Mouse (Mus musculus) stomach, embryonic 16.5 days (tissue): ENCODE measurements around the gene 1700001C19Rik. TPM values are rescaled to one million over a fixed set of nuclear protein-coding genes. Genes with fewer than 3 reads are reported as not detected.

Experiments used
- ATAC-seq: fragments of 200-750 bp; cut with Nextera tagmentation; 2 replicates; pipeline ENCODE4 v1.8.0; 2017; ENCODE audit warnings: moderate number of reproducible peaks, moderate TSS enrichment; ENCODE audit not compliant: insufficient read depth, low FRiP score
- H3K27ac ChIP-seq: fragments of 300-500 bp; sonication (generic); 2 replicates; pipeline ENCODE4 v1.5.1; 2014; ENCODE audit warnings: low read length
- H3K27me3 ChIP-seq: fragments of 300-500 bp; sonication (generic); 2 replicates; pipeline ENCODE4 v1.6.1; 2014; ENCODE audit warnings: low read length, control low read depth, mixed read lengths; ENCODE audit not compliant: control insufficient read depth, insufficient read depth
- H3K36me3 ChIP-seq: fragments of 300-500 bp; sonication (generic); 2 replicates; pipeline ENCODE4 v1.6.1; 2014; ENCODE audit warnings: low read length; ENCODE audit not compliant: control insufficient read depth, insufficient read depth
- H3K4me1 ChIP-seq: fragments of 300-500 bp; sonication (generic); 2 replicates; pipeline ENCODE4 v1.6.1; 2014; ENCODE audit warnings: low read length, control low read depth, mixed read lengths; ENCODE audit not compliant: control insufficient read depth, insufficient read depth
- H3K4me2 ChIP-seq: fragments of 300-500 bp; sonication (generic); 2 replicates; pipeline ENCODE4 v1.6.1; 2014; ENCODE audit warnings: low read depth, low read length, mixed read lengths
- H3K4me3 ChIP-seq: fragments of 300-500 bp; sonication (generic); replicated peaks from 2 replicates; pipeline ENCODE4 v1.5.1; 2014; ENCODE audit warnings: mild to moderate bottlenecking, low read length
- H3K9ac ChIP-seq: fragments of 300-500 bp; sonication (generic); 2 replicates; pipeline ENCODE4 v1.6.1; 2014; ENCODE audit warnings: low read length
- H3K9me3 ChIP-seq: fragments of 300-500 bp; sonication (generic); replicated peaks from 2 replicates; pipeline ENCODE4 v1.6.1; 2016; ENCODE audit warnings: low read length, control low read depth; ENCODE audit not compliant: control insufficient read depth
- WGBS: fragments of 180-500 bp; shearing (Covaris S2); extraction: QIAGEN DNeasy Blood & Tissue Kit; methylation state at CpG from one replicate; pipeline ENCODE4 v1.1.7; 2014; 5-methylcytosine and 5-hydroxymethylcytosine counted together
- polyA plus RNA-seq: library from polyadenylated mRNA; unstranded; fragments of >200 nt; fragmentation: Nextera tagmentation; extraction: Ambion mirVana; gene quantifications from 2 replicates; pipeline ENCODE4 v1.2.1, GENCODE M21; 2015

The 1700001C19Rik gene
- polyA plus RNA-seq = 0.21 and 0.24 TPM in 2 replicates

GRCm38 (mm10) chr17:47436907-47437547, at the start of gene 1700001C19Rik:
TSS of gene 1700001C19Rik (minus strand) at chr17:47437376.
- Histone ChIP-seq H3K9me3 (no peaks in the 10 kb centered on the region), H3K4me3 (peak within 1 kb of the TSS; percentile 54), H3K36me3 (no peaks in the 10 kb centered on the region), H3K9ac (peak within 1 kb of the TSS; percentile 80), H3K4me1 (peaks cover 28% of the 10 kb centered on the region), H3K4me2 (peak within 1 kb of the TSS; percentile 62), H3K27ac (peak within 1 kb of the TSS; percentile 88), H3K27me3 (0 out of 2 replicates have a peak, but pooled peaks cover 7% of the 10 kb centered on the region)
- 4% methylated on average over 23 of the region's 25 CpGs for WGBS
- ATAC-seq = no peak

GRCm38 (mm10) chr17:47485791-47486190, 48.6 kb upstream of the 1700001C19Rik start:
- peaks cover 21% of the 10 kb centered on the region for H3K4me1 ChIP-seq
- no peak overlapping the region for H3K4me3 ChIP-seq
- no peaks in the 10 kb centered on the region for H3K36me3 ChIP-seq
- H3K4me2 ChIP-seq = no peak overlapping the region
- H3K9ac ChIP-seq = peak overlapping the region; percentile 29; the same call in 1 of the 2 replicates
- no peaks in the 10 kb centered on the region for H3K9me3 ChIP-seq
- 48% methylated on average over 3 of the region's 3 CpGs for WGBS
- no peaks in the 10 kb centered on the region for H3K27me3 ChIP-seq
- no peak for ATAC-seq
- peak overlapping the region; percentile 94 for H3K27ac ChIP-seq

- Histone ChIP-seq H3K9me3 (no peaks in the 10 kb centered on the region), H3K27ac (peak overlapping the region; percentile 94), H3K36me3 (no peaks in the 10 kb centered on the region), H3K27me3 (no peaks in the 10 kb centered on the region), H3K4me1 (peaks cover 21% of the 10 kb centered on the region), H3K4me2 (0 out of 2 replicates have a peak overlapping the region, but pooled peaks have one; percentile 9), H3K4me3 (no peak overlapping the region), H3K9ac (peak overlapping the region; percentile 26; the same call in 1 of the 2 replicates)
- WGBS = 2% methylated on average over 3 of the region's 3 CpGs
- no peak for ATAC-seq
Measured at GRCm38 (mm10) chr17:47484993-47485392, 47.8 kb upstream of the 1700001C19Rik start.

GRCm38 (mm10) chr17:47484241-47484921, 47.2 kb upstream of the 1700001C19Rik start:
- H3K9me3 ChIP-seq = no peaks in the 10 kb centered on the region
- no peaks in the 10 kb centered on the region for H3K36me3 ChIP-seq
- 0 out of 2 replicates have a peak overlapping the region, but pooled peaks have one; percentile 9 for H3K4me2 ChIP-seq
- peak overlapping the region; percentile 94 for H3K27ac ChIP-seq
- no peak overlapping the region for H3K4me3 ChIP-seq
- ATAC-seq = peak; percentile 94
- no peaks in the 10 kb centered on the region for H3K27me3 ChIP-seq
- peaks cover 21% of the 10 kb centered on the region for H3K4me1 ChIP-seq
- 32% methylated on average over 1 of the region's 1 CpGs for WGBS
- H3K9ac ChIP-seq = peak overlapping the region; percentile 26; the same call in 1 of the 2 replicates

- Histone ChIP-seq H3K27ac (no peak overlapping the region), H3K4me1 (peaks cover 21% of the 10 kb centered on the region), H3K27me3 (no peaks in the 10 kb centered on the region), H3K4me3 (no peak overlapping the region), H3K9ac (no peak overlapping the region), H3K36me3 (no peaks in the 10 kb centered on the region), H3K4me2 (no peak overlapping the region), H3K9me3 (no peaks in the 10 kb centered on the region)
- WGBS = 48% methylated on average over 2 of the region's 2 CpGs
- no peak for ATAC-seq
Measured at GRCm38 (mm10) chr17:47482401-47482800, 45.2 kb upstream of the 1700001C19Rik start.

- Histone ChIP-seq H3K4me3 (no peak overlapping the region), H3K9ac (no peak overlapping the region), H3K4me1 (peaks cover 6% of the 10 kb centered on the region; the same call in 1 of the 2 replicates), H3K4me2 (no peak overlapping the region), H3K9me3 (no peaks in the 10 kb centered on the region), H3K27me3 (no peaks in the 10 kb centered on the region), H3K36me3 (no peaks in the 10 kb centered on the region), H3K27ac (no peak overlapping the region)
- ATAC-seq = no peak
- whole genome bisulfite sequencing = 48% methylated on average over 3 of the region's 3 CpGs
Measured at GRCm38 (mm10) chr17:47479887-47480286, 42.7 kb upstream of the 1700001C19Rik start.

- no peaks in the 10 kb centered on the region for H3K9me3 ChIP-seq
- H3K4me3 ChIP-seq = no peak overlapping the region
- H3K4me1 ChIP-seq = peaks cover 22% of the 10 kb centered on the region
- H3K27me3 ChIP-seq = no peaks in the 10 kb centered on the region
- no peak overlapping the region for H3K4me2 ChIP-seq
- H3K27ac ChIP-seq = no peak overlapping the region
- no peak for ATAC-seq
- no peaks in the 10 kb centered on the region for H3K36me3 ChIP-seq
- no peak overlapping the region for H3K9ac ChIP-seq
- WGBS = 60% methylated on average over 3 of the region's 3 CpGs
Measured at GRCm38 (mm10) chr17:47475714-47476113, 38.5 kb upstream of the 1700001C19Rik start.

- Histone ChIP-seq H3K4me2 (no peak overlapping the region), H3K4me1 (peaks cover 28% of the 10 kb centered on the region), H3K27ac (no peak overlapping the region), H3K36me3 (no peaks in the 10 kb centered on the region), H3K9ac (no peak overlapping the region), H3K9me3 (no peaks in the 10 kb centered on the region), H3K27me3 (no peaks in the 10 kb centered on the region), H3K4me3 (no peak overlapping the region)
- ATAC-seq = no peak
- 83% methylated on average over 4 of the region's 4 CpGs for WGBS
Measured at GRCm38 (mm10) chr17:47475181-47475580, 38.0 kb upstream of the 1700001C19Rik start.

- H3K4me3 ChIP-seq = no peak overlapping the region
- H3K27me3 ChIP-seq = no peaks in the 10 kb centered on the region
- no peak overlapping the region for H3K9ac ChIP-seq
- no peak overlapping the region for H3K4me2 ChIP-seq
- H3K9me3 ChIP-seq = no peaks in the 10 kb centered on the region
- no peaks in the 10 kb centered on the region for H3K36me3 ChIP-seq
- ATAC-seq = no peak
- 66% methylated on average over 4 of the region's 4 CpGs for WGBS
- peaks cover 32% of the 10 kb centered on the region for H3K4me1 ChIP-seq
- peak overlapping the region; percentile 78; the same call in 1 of the 2 replicates for H3K27ac ChIP-seq
Measured at GRCm38 (mm10) chr17:47474250-47474649, 37.1 kb upstream of the 1700001C19Rik start.
